Mouse (Mus musculus) neutrophil, adult 65 days (primary cell): Measurements from ENCODE around the gene Zfp735. TPM values are rescaled to one million over a fixed set of nuclear protein-coding genes. Genes with fewer than 3 reads are reported as not detected.

Source experiments
- total RNA-seq: library from RNA; stranded (reverse); gene quantifications from 2 replicates; pipeline ENCODE4 v1.2.4, GENCODE M21; 2023

Zfp735 gene
- total RNA-seq = not detected in 2 replicates

GRCm38 (mm10) chr11:73688478-73688877 is at the start of gene Zfp735:
TSS of gene Zfp735 (plus strand) at chr11:73688778.

Other genes with a start within 250 kb of the Zfp735 start
- not detected in 2 replicates for gene Olfr380, start 231.3 kb upstream of the Zfp735 start, total RNA-seq
- not detected in 2 replicates for gene Olfr381, start 197.2 kb upstream of the Zfp735 start, total RNA-seq
- gene Olfr382, start 171.6 kb upstream of the Zfp735 start, total RNA-seq = not detected in 2 replicates
- gene Olfr385, start 95.8 kb upstream of the Zfp735 start, total RNA-seq = not detected in 2 replicates
- gene Olfr384, start 90.2 kb upstream of the Zfp735 start, total RNA-seq = not detected in 2 replicates
- not detected in 2 replicates for gene Olfr389, start 91.9 kb downstream of the Zfp735 start, total RNA-seq
- gene Olfr390, start 94.2 kb downstream of the Zfp735 start, total RNA-seq = not detected in 2 replicates
- gene Olfr391-ps, start 114.3 kb downstream of the Zfp735 start, total RNA-seq = not detected in 2 replicates
- not detected in 2 replicates for gene Olfr392, start 128.3 kb downstream of the Zfp735 start, total RNA-seq
- gene Olfr393, start 162.7 kb downstream of the Zfp735 start, total RNA-seq = not detected in 2 replicates
- gene Olfr394, start 202.0 kb downstream of the Zfp735 start, total RNA-seq = not detected in 2 replicates
- gene Olfr395, start 220.5 kb downstream of the Zfp735 start, total RNA-seq = not detected in 2 replicates
- gene Olfr23, start 247.9 kb downstream of the Zfp735 start, total RNA-seq = not detected in 2 replicates